Mouse (Mus musculus): Measurements from ENCODE around the gene Ccdc136.
"Not testable (repeated sequence)": the region's sequence is repeated elsewhere in the genome, so short reads cannot be mapped to it uniquely, and the experiment has no call there.

The Ccdc136 gene

GRCm38 (mm10) chr6:29395910-29396713, at the start of gene Ccdc136:
Ccdc136 (plus strand) TSS chr6:29396309.
- in situ Hi-C loops (cut with MboI): no loop called here

- in situ Hi-C loops (cut with MboI): not testable (repeated sequence)
Observed at GRCm38 (mm10) chr6:29346512-29346911, 49.6 kb upstream of the Ccdc136 start.

GRCm38 (mm10) chr6:29347189-29347588, 48.9 kb upstream of the Ccdc136 start:
- in situ Hi-C loops (cut with MboI): no loop called here

DNA sequence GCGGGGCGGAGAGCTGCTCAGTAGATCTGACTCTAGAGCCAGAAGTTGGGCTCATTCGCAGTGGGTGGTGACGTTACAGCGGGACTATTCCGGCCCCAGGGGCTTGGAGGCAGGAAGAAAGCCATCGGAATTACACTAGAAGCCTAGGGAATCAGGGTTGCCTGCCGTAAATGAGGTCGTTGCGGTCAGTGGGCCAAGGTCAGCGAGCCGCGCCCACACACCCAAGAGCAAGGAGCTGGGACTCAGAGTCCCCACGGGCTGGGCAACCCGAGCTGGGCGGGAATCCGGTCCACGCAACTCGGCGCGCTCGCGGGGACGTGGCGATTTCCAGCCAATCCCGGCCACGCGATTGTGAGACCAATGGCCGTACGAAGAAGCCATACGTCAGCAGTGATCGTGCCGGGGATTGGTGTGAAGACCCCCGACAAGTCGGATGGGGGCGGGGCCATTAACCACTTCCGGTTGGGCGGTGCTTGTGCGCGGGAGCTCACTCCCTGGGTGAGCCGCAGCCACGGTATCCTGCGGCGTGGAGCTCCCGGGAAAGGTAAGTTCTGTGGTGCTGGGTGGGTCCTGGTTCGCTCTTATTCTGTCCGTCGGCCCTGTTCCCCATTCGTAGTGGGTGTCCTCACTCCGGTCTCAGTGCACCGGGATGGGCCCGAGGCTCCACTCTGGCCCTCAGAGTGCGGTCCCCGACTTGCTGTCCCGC, 48.3 kb upstream of the Ccdc136 start, which contains the start of gene Calu:
Gene Calu, plus strand, starts transcription at position 405 of the 706 bp plus-strand sequence.
- in situ Hi-C loops (cut with MboI): no loop called here

DNA sequence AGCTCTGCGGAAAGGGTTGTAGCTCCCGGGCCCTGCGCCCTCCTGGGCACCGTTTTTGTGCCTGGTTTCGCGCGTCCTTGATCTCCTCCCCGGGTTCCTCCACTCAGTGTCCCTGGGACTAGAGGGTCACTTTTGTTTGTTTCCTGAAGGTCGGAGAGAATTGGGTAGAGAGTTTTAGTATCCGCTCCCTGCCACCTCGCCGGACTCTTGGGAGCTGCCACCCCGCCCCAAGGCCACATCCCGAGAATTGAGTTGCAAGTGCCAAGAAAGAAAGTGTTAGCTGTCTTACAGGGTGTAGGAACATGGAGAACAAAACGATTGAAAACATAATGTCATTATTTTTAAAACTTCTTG, 47.8 kb upstream of the Ccdc136 start:
- in situ Hi-C loops (cut with MboI): no loop called here

- in situ Hi-C loops (cut with MboI): no loop called here
Observed at GRCm38 (mm10) chr6:29351613-29352012, 44.5 kb upstream of the Ccdc136 start.

DNA sequence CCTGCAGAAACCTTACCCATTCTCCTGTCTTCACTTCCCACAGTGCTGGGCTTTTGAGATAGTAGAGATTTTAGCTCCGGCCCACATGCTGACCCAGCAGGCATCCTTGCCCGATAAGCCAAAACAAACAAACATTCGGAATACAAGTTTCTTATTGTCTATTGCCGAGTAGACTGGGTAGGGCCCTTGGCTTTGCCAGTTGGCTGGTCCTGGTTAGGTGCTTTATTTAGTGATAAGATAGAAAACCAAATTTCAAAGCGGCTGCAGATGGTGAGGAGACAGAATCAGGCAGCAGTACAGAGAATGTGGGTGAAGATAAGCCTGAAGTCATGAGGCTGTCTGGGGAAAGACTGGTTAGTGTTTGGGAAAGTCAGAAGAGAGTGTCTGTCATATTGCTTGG, 43.3 kb upstream of the Ccdc136 start:
- in situ Hi-C loops (cut with MboI): no loop called here

- in situ Hi-C loops (cut with MboI): no loop called here
Observed at GRCm38 (mm10) chr6:29359386-29359785, 36.7 kb upstream of the Ccdc136 start.

GRCm38 (mm10) chr6:29360211-29360610, 35.9 kb upstream of the Ccdc136 start:
- in situ Hi-C loops (cut with MboI): no loop called here

DNA sequence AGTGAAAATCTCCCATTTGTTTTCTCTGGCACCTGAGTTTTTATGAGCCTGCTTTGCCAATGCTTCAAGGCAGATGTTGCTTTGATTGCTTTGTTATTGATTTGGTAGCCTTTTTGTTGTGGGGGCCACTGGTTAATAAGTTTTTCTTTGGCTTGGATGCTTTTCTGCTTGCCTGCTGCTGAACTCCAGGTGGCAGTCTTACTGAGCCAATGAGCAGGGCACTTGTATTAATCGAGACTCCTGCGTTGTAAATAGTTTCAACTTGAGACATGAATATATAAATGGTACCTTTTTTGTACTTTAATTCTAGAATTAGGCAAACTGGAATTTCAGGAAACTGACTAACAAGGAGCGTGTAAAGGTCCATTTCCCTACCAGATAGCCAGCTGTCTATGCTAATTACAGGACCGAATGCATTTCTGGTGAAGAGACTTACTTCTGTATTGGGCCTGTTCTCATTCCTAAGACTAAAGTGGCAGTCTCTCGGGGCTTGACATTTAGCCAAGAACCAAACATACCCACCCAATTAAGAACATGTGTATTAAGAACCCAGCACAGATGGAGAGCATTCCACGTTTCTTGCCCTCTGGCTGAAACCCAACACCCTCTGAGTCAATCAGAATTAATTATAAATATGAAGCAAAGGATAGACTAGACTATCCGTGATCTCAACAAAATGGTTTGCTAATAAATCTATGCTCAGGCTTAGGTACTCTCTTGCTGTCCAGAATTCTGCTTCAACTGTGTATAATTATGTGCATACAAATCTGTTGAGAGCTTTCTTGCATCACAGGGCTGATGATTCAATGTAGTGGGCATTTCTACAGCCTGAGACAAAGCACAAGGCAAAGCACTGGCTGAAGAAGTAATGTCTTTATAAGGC, 33.6 kb upstream of the Ccdc136 start:
- in situ Hi-C loops (cut with MboI): no loop called here

GRCm38 (mm10) chr6:29363129-29363515, 33.0 kb upstream of the Ccdc136 start:
- in situ Hi-C loops (cut with MboI): no loop called here

GRCm38 (mm10) chr6:29365277-29365676, 30.8 kb upstream of the Ccdc136 start:
- in situ Hi-C loops (cut with MboI): no loop called here

DNA sequence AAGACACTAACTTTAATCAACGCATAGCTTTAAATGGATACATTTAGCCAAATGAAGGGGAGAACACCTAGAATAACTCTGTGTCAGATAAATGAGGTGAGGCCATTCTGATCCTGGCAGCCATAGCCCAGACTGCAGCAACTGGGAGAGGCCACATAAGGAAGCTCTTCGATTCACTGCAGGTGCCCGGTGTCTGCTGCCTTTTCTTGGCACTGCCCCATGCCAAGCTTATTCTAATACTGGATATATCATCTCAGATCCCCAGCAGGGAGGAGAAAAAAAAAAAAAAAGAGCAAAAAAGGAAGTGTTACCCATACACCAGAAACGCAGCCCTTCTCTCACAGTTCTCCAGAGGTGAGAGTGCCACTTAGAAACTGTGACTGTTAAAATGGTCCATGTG, 18.7 kb upstream of the Ccdc136 start:
- in situ Hi-C loops (cut with MboI): no loop called here

DNA sequence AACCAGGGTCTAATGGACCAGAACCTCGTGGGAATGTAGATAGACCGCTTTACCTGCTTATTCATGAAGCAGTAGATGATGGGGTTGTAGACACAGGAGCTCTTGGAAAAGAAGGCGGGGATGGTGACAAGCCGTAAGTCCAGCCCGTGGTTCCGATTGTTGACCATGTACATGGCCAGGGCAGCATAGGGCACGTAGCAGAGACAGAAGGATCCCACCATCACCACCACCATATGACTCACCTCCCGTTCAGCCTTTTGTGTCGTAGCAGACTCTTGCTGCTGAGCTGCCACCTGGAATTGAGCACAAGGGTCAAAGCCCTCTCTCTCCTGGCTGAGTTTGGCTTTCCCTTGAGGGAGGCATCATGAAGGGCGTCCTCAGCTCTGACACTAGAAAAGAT, 17.4 kb upstream of the Ccdc136 start:
- in situ Hi-C loops (cut with MboI): no loop called here

GRCm38 (mm10) chr6:29379954-29380353, 16.2 kb upstream of the Ccdc136 start:
- in situ Hi-C loops (cut with MboI): no loop called here

DNA sequence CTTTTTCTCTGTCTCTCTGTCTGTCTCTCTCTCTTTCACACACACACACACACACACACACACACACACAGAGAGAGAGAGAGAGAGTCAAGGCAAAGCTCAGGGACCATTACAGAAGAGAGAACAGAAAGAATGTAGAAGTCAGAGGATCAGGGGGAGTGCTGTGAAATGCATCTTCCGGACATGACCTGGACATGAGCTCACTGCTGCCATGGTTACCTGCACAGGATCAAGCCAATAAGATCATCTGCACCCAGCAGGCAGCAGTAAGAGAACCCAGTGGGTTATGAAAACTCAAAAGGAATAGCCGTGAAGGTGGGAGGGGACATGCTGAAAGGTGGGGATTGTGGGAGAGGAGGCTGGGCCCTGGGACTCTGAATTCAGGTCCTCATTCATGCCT, 13.7 kb upstream of the Ccdc136 start:
- in situ Hi-C loops (cut with MboI): no loop called here

DNA sequence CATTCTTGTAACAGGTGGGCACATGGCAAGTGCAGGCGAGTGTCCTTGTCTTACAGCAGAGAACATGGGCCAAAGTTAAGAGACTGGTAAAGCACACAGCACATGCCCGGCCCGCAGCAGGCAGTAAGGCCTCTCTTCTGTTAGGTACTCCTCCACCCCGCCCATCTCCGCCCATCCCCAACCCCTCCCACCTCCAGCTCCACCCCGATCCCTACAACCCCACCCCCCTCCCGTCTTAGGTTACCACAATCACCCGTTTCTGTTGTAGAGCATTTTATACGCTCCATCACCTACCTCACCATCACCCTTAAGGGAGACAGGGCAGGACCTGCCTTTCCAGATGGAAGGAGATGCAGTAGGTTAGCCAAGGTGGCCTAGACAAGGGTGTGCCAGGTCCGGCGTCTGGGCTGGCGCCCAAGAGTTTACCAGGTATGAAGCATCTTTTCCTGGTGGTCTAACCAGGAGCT, 8.0 kb upstream of the Ccdc136 start, which contains the start of gene Opn1sw:
Gene Opn1sw, minus strand, starts transcription at position 417 of the 467 bp plus-strand sequence.
- in situ Hi-C loops (cut with MboI): no loop called here

DNA sequence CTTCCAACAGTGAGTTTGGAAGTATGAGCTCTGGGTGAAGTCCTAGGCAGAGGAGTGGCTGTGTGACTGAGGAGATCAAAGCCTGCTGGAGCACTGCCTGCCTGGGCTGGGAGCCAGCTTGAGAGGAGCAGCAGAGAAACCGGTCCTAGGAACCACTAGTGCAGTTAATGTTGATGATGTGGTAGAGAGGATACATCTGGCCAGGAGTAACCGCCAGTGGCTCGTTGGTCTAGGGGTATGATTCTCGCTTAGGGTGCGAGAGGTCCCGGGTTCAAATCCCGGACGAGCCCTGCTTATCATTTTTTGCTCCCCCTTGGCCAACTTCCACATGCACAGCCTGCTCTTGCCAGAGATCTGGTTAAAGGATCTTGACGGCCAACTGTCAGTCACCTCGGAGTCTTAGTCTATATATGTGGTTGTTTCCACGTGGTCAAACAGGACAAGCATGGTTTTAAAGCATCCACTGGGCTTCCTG, 7.5 kb upstream of the Ccdc136 start:
- in situ Hi-C loops (cut with MboI): no loop called here

DNA sequence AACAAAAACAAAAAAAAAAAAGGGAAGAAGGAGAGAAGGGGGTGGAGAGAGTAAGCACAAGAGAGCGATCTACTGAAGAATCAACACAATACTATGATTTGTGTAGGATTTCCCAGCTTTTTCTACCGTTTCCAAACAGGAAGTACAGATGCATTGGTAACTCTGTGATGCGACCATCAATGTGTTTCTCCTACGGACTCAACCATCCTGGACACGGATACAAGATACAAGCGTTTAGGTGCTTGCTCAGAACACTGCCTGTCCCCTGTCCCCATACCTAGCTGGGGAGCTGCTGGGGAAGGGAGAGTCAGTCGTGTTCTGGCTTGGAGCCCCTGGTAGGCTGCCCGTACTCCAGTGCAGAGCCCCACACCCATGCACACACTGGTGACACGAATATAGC, 6.7 kb upstream of the Ccdc136 start:
- in situ Hi-C loops (cut with MboI): no loop called here

DNA sequence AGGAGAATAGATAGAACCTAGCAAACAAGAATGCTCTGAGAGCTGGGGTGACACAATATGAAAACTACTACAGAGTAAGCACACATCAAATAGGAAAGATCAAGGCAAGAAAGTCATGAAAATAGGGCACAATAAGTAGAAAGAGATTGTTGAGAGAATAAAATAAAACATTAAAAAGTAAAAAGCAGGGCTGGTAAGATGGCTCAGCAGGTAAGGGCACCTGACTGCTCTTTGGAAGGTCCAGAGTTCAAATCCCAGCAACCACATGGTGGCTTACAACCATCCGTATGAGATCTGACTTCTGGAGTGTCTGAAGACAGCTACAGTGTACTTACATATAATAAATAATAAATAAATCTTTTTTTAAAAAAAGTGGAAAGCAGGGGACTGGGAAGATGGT, 5.6 kb upstream of the Ccdc136 start:
- in situ Hi-C loops (cut with MboI): not testable (repeated sequence)

DNA sequence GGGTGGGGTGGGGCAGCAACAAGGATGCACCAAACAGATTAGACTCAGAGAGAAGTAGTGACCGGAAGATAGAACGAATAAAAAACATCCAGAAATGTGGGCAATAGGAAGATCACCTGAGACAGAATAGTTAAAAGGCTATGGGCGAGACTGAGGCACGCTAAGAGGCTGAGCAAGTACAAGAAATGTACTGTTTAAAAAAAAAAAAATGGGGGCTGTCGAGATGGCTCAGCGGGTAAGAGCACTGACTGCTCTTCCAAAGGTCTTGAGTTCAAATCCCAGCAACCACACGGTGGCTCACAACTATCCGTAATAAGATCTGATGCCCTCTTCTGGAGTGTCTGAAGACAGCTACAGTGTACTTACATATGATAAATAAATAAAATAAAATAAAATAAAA, 4.9 kb upstream of the Ccdc136 start:
- in situ Hi-C loops (cut with MboI): not testable (repeated sequence)

- in situ Hi-C loops (cut with MboI): no loop called here
Observed at GRCm38 (mm10) chr6:29391802-29392201, 4.3 kb upstream of the Ccdc136 start.

Measured in mature B cell (primary cell).